Mouse (Mus musculus) forebrain, postnatal 0 days (tissue): ENCODE data around the gene Cd2. TPM values are rescaled to one million over a fixed set of nuclear protein-coding genes. Genes with fewer than 3 reads are reported as not detected.

ENCODE experiments used
- ATAC-seq: fragments of 200-750 bp; cut with Nextera tagmentation; 2 replicates; pipeline ENCODE4 v1.8.0; 2017; ENCODE audit warnings: mild to moderate bottlenecking, moderate library complexity
- DNase-seq: peaks from one replicate; pipeline ENCODE4 v3.0.0-alpha.2; 2015
- H3K27ac ChIP-seq: fragments of 300-500 bp; sonication (generic); 2 replicates; pipeline ENCODE4 v1.5.1; 2014; ENCODE audit warnings: low read depth, mild to moderate bottlenecking, antibody characterized with exemption, low read length, moderate library complexity, mixed read lengths
- H3K27me3 ChIP-seq: fragments of 300-500 bp; sonication (generic); 2 replicates; pipeline ENCODE4 v1.6.1; 2014; ENCODE audit warnings: mild to moderate bottlenecking, low read length, mixed read lengths; ENCODE audit not compliant: insufficient read depth
- H3K36me3 ChIP-seq: fragments of 300-500 bp; sonication (generic); 2 replicates; pipeline ENCODE4 v1.6.1; 2014; ENCODE audit warnings: mild to moderate bottlenecking, moderate library complexity; ENCODE audit not compliant: insufficient read depth
- H3K4me1 ChIP-seq: fragments of 300-500 bp; sonication (generic); 2 replicates; pipeline ENCODE4 v1.6.1; 2014; ENCODE audit warnings: antibody characterized with exemption; ENCODE audit not compliant: insufficient read depth
- H3K4me2 ChIP-seq: fragments of 300-500 bp; sonication (generic); 2 replicates; pipeline ENCODE4 v1.6.1; 2014; ENCODE audit warnings: low read depth, mild to moderate bottlenecking, moderate library complexity
- H3K4me3 ChIP-seq: fragments of 300-500 bp; sonication (generic); 2 replicates; pipeline ENCODE4 v1.5.1; 2014; ENCODE audit warnings: low read depth, low read length, mixed read lengths
- H3K9ac ChIP-seq: fragments of 300-500 bp; sonication (generic); 2 replicates; pipeline ENCODE4 v1.6.1; 2014; ENCODE audit warnings: mild to moderate bottlenecking
- H3K9me3 ChIP-seq: fragments of 300-500 bp; sonication (generic); 2 replicates; pipeline ENCODE4 v1.6.1; 2016; ENCODE audit warnings: low read length
- CTCF ChIP-seq: sonication (generic); IDR thresholded peaks from 2 replicates; pipeline ENCODE4 v1.5.1; 2016; ENCODE audit warnings: antibody characterized with exemption, control low read depth, low read depth
- WGBS: fragments of 180-500 bp; shearing (Covaris S2); extraction: QIAGEN DNeasy Blood & Tissue Kit; methylation state at CpG from one replicate; pipeline ENCODE4 v1.1.7; 2014; 5-methylcytosine and 5-hydroxymethylcytosine counted together
- polyA plus RNA-seq: library from polyadenylated mRNA; unstranded; fragments of >200 nt; fragmentation: Nextera tagmentation; extraction: Ambion mirVana; gene quantifications from 2 replicates; pipeline ENCODE4 v1.2.1, GENCODE M21; 2015
- total RNA-seq: library from RNA; depleted of rRNA; stranded (reverse); fragments of >200 nt; gene quantifications from 2 replicates; pipeline ENCODE4 v1.2.3, GENCODE M21; 2014

Cd2 gene
- total and polyA plus RNA-seq, 2 experiments from 2014 or later = 0.35 TPM; not detected in 1

DNA sequence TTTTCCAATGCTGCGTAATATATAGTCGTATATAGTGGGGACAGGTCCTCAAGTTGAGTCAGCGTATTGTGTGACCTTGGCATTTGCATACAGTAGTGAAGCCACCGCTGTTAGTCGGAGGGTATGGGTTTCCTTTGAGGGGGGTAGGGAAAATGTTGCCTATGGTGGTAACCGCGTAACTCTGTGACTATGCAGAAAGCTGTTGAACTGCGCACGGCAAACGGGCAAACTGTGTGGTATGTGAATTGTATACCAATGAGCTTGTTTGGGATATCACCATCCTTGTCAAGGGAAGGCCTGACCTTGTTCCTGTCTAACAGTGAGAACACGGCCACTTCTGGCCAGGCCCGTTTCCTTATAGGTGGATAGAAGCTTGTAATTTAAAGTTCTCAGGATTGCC lies 1.9 kb downstream of the Cd2 start:
- ATAC-seq = no peak
- Histone ChIP-seq H3K27ac (no peak overlapping the region), H3K27me3 (no peaks in the 10 kb centered on the region; the same call in 1 of the 2 replicates), H3K4me1 (peaks cover 3% of the 10 kb centered on the region), H3K36me3 (no peaks in the 10 kb centered on the region), H3K9ac (no peak overlapping the region), H3K9me3 (no peaks in the 10 kb centered on the region), H3K4me3 (no peak overlapping the region), H3K4me2 (no peak overlapping the region)
- DNase-seq = no peak
- no peak for TF ChIP-seq CTCF
- 92% methylated on average over 12 of the region's 12 CpGs for WGBS

DNA sequence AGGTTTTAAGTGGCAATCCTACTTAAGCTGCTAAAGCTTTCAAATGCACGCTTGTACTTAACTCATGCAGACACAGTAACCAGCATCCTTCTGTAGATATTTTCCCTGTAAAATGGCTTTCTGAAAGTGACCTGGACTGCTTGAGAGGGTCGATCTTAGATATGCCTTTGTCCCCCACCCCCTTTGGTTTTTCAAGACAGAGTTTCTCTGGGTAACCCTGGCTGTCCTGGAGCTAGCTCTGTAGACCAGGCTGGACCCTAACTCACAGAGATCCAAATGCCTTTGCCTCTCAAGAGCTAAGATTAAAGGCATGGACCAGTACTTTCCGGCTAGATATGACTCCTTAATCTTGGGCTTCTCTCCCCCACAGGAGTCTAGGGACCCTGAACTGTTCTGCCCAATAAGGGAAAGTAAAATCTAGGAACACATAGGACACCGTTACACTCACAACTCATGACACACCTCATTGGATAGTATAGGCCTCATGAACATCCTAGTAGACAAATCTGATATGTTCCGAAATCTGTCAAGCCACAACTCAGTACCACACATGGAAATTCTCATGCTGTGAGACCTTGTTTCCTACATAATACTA lies 2.6 kb downstream of the Cd2 start:
- Histone ChIP-seq H3K27me3 (no peaks in the 10 kb centered on the region; the same call in 1 of the 2 replicates), H3K4me1 (peaks cover 10% of the 10 kb centered on the region), H3K4me2 (no peak overlapping the region), H3K27ac (no peak overlapping the region), H3K36me3 (no peaks in the 10 kb centered on the region), H3K9ac (no peak overlapping the region), H3K9me3 (no peaks in the 10 kb centered on the region), H3K4me3 (no peak overlapping the region)
- ATAC-seq (no peak), DNase-seq (no peak)
- TF ChIP-seq CTCF = no peak
- WGBS = 95% methylated on average over 5 of the region's 5 CpGs

GRCm38 (mm10) chr3:101283869-101284706 lies 3.7 kb downstream of the Cd2 start:
- H3K27ac ChIP-seq = no peak overlapping the region
- DNase-seq (no peak), ATAC-seq (no peak)
- no peak overlapping the region for H3K4me2 ChIP-seq
- peaks cover 10% of the 10 kb centered on the region for H3K4me1 ChIP-seq
- H3K9ac ChIP-seq = no peak overlapping the region
- TF ChIP-seq CTCF = no peak
- WGBS = 90% methylated on average over 13 of the region's 13 CpGs
- no peak overlapping the region for H3K4me3 ChIP-seq
- no peaks in the 10 kb centered on the region; the same call in 1 of the 2 replicates for H3K27me3 ChIP-seq
- no peaks in the 10 kb centered on the region for H3K9me3 ChIP-seq
- no peaks in the 10 kb centered on the region for H3K36me3 ChIP-seq

GRCm38 (mm10) chr3:101283441-101283840 lies 4.3 kb downstream of the Cd2 start:
- Histone ChIP-seq H3K4me3 (no peak overlapping the region), H3K9ac (no peak overlapping the region), H3K9me3 (no peaks in the 10 kb centered on the region), H3K4me1 (peaks cover 10% of the 10 kb centered on the region), H3K4me2 (no peak overlapping the region), H3K36me3 (no peaks in the 10 kb centered on the region), H3K27ac (no peak overlapping the region), H3K27me3 (no peaks in the 10 kb centered on the region; the same call in 1 of the 2 replicates)
- WGBS = 78% methylated on average over 4 of the region's 4 CpGs
- ATAC-seq = no peak
- no peak for DNase-seq
- TF ChIP-seq CTCF = no peak

DNA sequence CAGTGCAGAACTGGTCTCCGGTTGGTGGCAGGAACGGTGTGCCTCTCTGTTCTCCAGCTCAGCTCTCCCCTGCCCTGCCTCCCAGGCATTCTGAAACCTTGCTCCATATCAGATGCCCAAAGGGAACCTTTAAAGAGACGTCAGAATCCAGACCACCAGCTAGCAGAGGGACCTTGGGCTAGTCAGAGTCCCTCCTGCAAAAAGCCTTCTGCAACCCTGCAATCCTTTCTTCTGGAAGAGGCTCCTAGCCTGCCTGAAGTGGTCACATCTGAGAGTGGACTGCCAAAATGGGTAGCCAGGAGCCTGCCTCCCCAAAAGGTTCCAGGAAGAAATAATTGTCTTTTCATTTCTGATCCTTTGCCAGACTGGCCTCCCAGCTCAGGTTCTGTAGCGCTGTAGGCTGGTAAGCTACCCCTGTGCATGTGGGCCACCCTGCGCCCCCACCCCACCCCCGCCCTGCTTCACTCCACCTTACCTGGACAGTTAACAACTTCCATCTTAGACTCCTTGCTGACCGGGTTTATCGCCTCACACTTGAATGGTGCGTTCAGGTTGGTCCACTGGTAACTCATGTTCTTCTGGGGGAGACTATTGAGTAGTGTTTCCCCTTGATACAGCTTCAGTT lies 5.1 kb downstream of the Cd2 start:
- H3K4me1 ChIP-seq = peaks cover 10% of the 10 kb centered on the region
- TF ChIP-seq CTCF = no peak
- no peak overlapping the region for H3K9ac ChIP-seq
- H3K4me2 ChIP-seq = no peak overlapping the region
- DNase-seq (no peak), ATAC-seq (no peak)
- no peak overlapping the region for H3K27ac ChIP-seq
- WGBS = 92% methylated on average over 9 of the region's 9 CpGs
- no peaks in the 10 kb centered on the region for H3K9me3 ChIP-seq
- no peak overlapping the region for H3K4me3 ChIP-seq
- H3K36me3 ChIP-seq = no peaks in the 10 kb centered on the region
- H3K27me3 ChIP-seq = no peaks in the 10 kb centered on the region; the same call in 1 of the 2 replicates

DNA sequence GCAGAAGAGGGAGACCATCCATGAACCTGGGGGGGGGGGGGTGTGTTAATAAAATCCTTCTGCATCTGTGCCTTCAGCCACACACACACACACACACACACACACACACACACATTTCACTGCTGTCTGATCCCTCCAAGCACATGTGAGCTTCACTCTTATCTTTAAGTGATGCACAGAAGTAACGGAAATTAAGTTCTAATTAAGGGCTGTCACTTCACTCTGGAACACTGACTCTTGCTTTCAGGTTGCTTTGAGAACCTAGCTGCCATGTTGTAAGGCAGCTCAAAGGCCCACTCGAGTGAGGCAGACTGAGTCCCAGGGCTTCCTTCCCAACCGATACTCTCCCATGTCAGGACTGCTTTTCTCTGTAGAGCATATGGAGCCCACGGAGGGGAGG lies 5.9 kb downstream of the Cd2 start:
- Histone ChIP-seq H3K4me1 (peaks cover 10% of the 10 kb centered on the region), H3K27ac (no peak overlapping the region), H3K36me3 (no peaks in the 10 kb centered on the region), H3K27me3 (no peaks in the 10 kb centered on the region), H3K9ac (no peak overlapping the region), H3K4me2 (no peak overlapping the region), H3K4me3 (no peak overlapping the region), H3K9me3 (no peaks in the 10 kb centered on the region)
- no peak for DNase-seq
- no peak for TF ChIP-seq CTCF
- ATAC-seq = 0 out of 2 replicates have a peak, but pooled peaks have one; percentile 21
- 67% methylated on average over 4 of the region's 4 CpGs for WGBS
